ENCODE assay signal across 20 mouse cellular contexts in the genomic region with DNA sequence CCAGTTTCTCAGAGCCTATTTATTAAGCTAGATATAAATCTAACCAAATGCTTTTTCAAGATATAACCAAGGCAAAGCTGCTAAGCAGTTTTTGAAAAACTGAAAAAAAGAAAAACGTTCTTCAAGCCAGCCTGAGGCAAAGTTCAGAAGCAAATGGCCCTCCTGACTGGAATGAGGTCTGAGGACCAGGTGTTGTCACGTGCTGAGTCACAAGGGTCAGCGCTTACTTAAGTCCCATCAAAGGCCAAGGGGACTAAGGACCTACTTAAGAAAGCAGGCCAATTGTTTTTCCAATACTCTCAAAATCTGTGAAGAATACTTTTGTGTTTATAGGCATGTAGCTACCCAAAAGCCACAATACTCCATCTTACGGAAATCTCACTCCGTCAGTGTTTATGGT. TPM values are rescaled to one million over a fixed set of nuclear protein-coding genes. Genes with fewer than 3 reads are reported as not detected.
A peak's percentile ranks its signal among the peaks of the same experiment; 100 is the strongest.
DNase-seq lines count a peak whose midpoint lies in the region; ATAC-seq lines count a peak whose summit lies in the region.
"Had no signal": no experiment of that assay in that cellular context is flagged by ENCODE, and none has a peak within 500 bp of the region (broad histone marks: within the 10 kb centered on the region; RNA-seq: fewer than 3 reads in every experiment).

No protein-coding gene starts in this region.

- no peaks in the 10 kb centered on the region for H3K27me3 ChIP-seq in kidney, embryonic 14.5 days (ENCODE audit: control insufficient read depth, insufficient read depth, low read length)
- H3K27me3 ChIP-seq in hindbrain, embryonic 16.5 days (replicated peaks; ENCODE audit: control insufficient read depth, insufficient read depth, low read length): no peaks in the 10 kb centered on the region
- no peaks in the 10 kb centered on the region for H3K27me3 ChIP-seq in midbrain, embryonic 15.5 days (replicated peaks)
- H3K27me3 ChIP-seq: CH12.LX; heart, embryonic 15.5 days; limb, embryonic 12.5 days; liver, embryonic 12.5 days; lung, embryonic 15.5 days had no signal

- H3K4me1 ChIP-seq in kidney, embryonic 14.5 days (ENCODE audit: control insufficient read depth, insufficient read depth, low read length): no peaks in the 10 kb centered on the region
- H3K4me1 ChIP-seq in hindbrain, embryonic 16.5 days (ENCODE audit: control insufficient read depth, insufficient read depth, low read depth, low read length): no peaks in the 10 kb centered on the region
- no peaks in the 10 kb centered on the region for H3K4me1 ChIP-seq in midbrain, embryonic 15.5 days
- H3K4me1 ChIP-seq: forebrain, embryonic 10.5 days; heart, embryonic 15.5 days; limb, embryonic 12.5 days; liver, embryonic 12.5 days; lung, embryonic 15.5 days had no signal

- WGBS in kidney, embryonic 14.5 days: 75% methylated on average over 5 of the region's 5 CpGs
- WGBS in hindbrain, embryonic 16.5 days: 92% methylated on average over 5 of the region's 5 CpGs
- WGBS in midbrain, embryonic 15.5 days: 90% methylated on average over 5 of the region's 5 CpGs

- H3K4me2 ChIP-seq in kidney, embryonic 14.5 days (replicated peaks; ENCODE audit: low read depth, low read length): no peak overlapping the region
- no peak overlapping the region for H3K4me2 ChIP-seq in hindbrain, embryonic 16.5 days (ENCODE audit: low read length)
- no peak overlapping the region for H3K4me2 ChIP-seq in midbrain, embryonic 15.5 days
- H3K4me2 ChIP-seq: heart, embryonic 15.5 days; limb, embryonic 12.5 days; liver, embryonic 12.5 days; lung, embryonic 15.5 days had no signal

- H3K4me3 ChIP-seq in kidney, embryonic 14.5 days (ENCODE audit: low read length): no peak overlapping the region
- H3K4me3 ChIP-seq in hindbrain, embryonic 16.5 days (ENCODE audit: low read length): no peak overlapping the region
- no peak overlapping the region for H3K4me3 ChIP-seq in midbrain, embryonic 15.5 days
- H3K4me3 ChIP-seq: forebrain, embryonic 10.5 days; heart, adult 2 months; heart, embryonic 15.5 days; limb, embryonic 12.5 days; liver, embryonic 12.5 days; lung, embryonic 15.5 days had no signal

- H3K27ac ChIP-seq in kidney, embryonic 14.5 days (ENCODE audit: low read depth, low read length): no peak overlapping the region
- H3K27ac ChIP-seq in hindbrain, embryonic 16.5 days (ENCODE audit: low read depth, low read length): no peak overlapping the region
- H3K27ac ChIP-seq in midbrain, embryonic 15.5 days: no peak overlapping the region
- H3K27ac ChIP-seq: forebrain, embryonic 10.5 days; heart, adult 2 months; heart, embryonic 15.5 days; hindbrain, postnatal 0 days; limb, embryonic 12.5 days; liver, embryonic 12.5 days; lung, embryonic 15.5 days had no signal

- no peak for ATAC-seq in kidney, embryonic 14.5 days (ENCODE audit: low FRiP score, low TSS enrichment)
- no peak for ATAC-seq in hindbrain, embryonic 16.5 days
- no peak for ATAC-seq in midbrain, embryonic 15.5 days (replicated peaks)
- ATAC-seq: forebrain, postnatal 0 days; hindbrain, postnatal 0 days; liver, embryonic 12.5 days had no signal

- H3K9ac ChIP-seq in kidney, embryonic 14.5 days (ENCODE audit: low read depth, low read length): no peak overlapping the region
- no peak overlapping the region for H3K9ac ChIP-seq in hindbrain, embryonic 16.5 days (ENCODE audit: low read depth, low read length)
- H3K9ac ChIP-seq in midbrain, embryonic 15.5 days: no peak overlapping the region
- H3K9ac ChIP-seq: forebrain, postnatal 0 days; heart, embryonic 15.5 days; limb, embryonic 12.5 days; liver, embryonic 12.5 days; lung, embryonic 15.5 days had no signal

- no peaks in the 10 kb centered on the region for H3K9me3 ChIP-seq in kidney, embryonic 14.5 days (ENCODE audit: control insufficient read depth, low read length)
- no peaks in the 10 kb centered on the region for H3K9me3 ChIP-seq in hindbrain, embryonic 16.5 days (ENCODE audit: control insufficient read depth, low read length)
- no peaks in the 10 kb centered on the region for H3K9me3 ChIP-seq in midbrain, embryonic 15.5 days
- H3K9me3 ChIP-seq: forebrain, embryonic 10.5 days; heart, embryonic 15.5 days; limb, embryonic 12.5 days; liver, embryonic 12.5 days; lung, embryonic 15.5 days had no signal

- peak; percentile 40 for DNase-seq in kidney, adult 18-20 months
- peak; percentile 61 to 64 for DNase-seq in kidney, adult 8-10 months
- DNase-seq in kidney, postnatal 36 days: peak; percentile 71 to 73
- DNase-seq in lung, postnatal 36 days: peak; percentile 56
- DNase-seq: cerebellum, adult 2 months; cerebellum, postnatal 36 days; forebrain, postnatal 0 days; heart, adult 2 months; heart, postnatal 4 days; thymus, postnatal 25 days had no signal

- peaks cover 4% of the 10 kb centered on the region; the same call in 1 of the 2 replicates for H3K36me3 ChIP-seq in kidney, embryonic 14.5 days (ENCODE audit: control insufficient read depth, insufficient read depth, low read length)
- no peaks in the 10 kb centered on the region; the same call in 1 of the 2 replicates for H3K36me3 ChIP-seq in hindbrain, embryonic 16.5 days (ENCODE audit: control insufficient read depth, insufficient read depth, low read length)
- no peaks in the 10 kb centered on the region for H3K36me3 ChIP-seq in midbrain, embryonic 15.5 days (replicated peaks)

RNA-seq across cellular contexts. Expression of a gene that starts 12.2 kb away (rescaled TPM):
- 15.0 and 22.4 TPM in 2 replicates for polyA plus RNA-seq in kidney, embryonic 14.5 days (2014; fragmentation: Nextera tagmentation; extraction: Ambion mirVana)
- polyA plus RNA-seq in hindbrain, embryonic 16.5 days (2015; fragmentation: Nextera tagmentation; extraction: Ambion mirVana): 4.6 and 6.5 TPM in 2 replicates
- polyA plus RNA-seq in midbrain, embryonic 15.5 days (2015; fragmentation: Nextera tagmentation; extraction: Ambion mirVana): 6.1 and 6.2 TPM in 2 replicates

RNA-seq across cellular contexts. Expression of a gene that starts 50.5 kb away (rescaled TPM):
- 26.0 and 33.7 TPM in 2 replicates for polyA plus RNA-seq in kidney, embryonic 14.5 days (2014; fragmentation: Nextera tagmentation; extraction: Ambion mirVana)
- polyA plus RNA-seq in hindbrain, embryonic 16.5 days (2015; fragmentation: Nextera tagmentation; extraction: Ambion mirVana): 24.7 and 28.5 TPM in 2 replicates
- 35.1 and 35.8 TPM in 2 replicates for polyA plus RNA-seq in midbrain, embryonic 15.5 days (2015; fragmentation: Nextera tagmentation; extraction: Ambion mirVana)
